11 mouse cellular contexts compared by ENCODE assay signal in genomic region chr9:116556641-116557040, GRCm38 (mm10).
DNase-seq lines count a peak whose midpoint lies in the region; ATAC-seq and TF ChIP-seq lines count a peak whose summit lies in the region.
"Had no signal": no experiment of that assay in that cellular context is flagged by ENCODE, and none has a peak within 500 bp of the region (broad histone marks: within the 10 kb centered on the region; RNA-seq: fewer than 3 reads in every experiment).

No protein-coding gene starts in this region.

- TF ChIP-seq POLR2A in embryonic fibroblast, embryonic 13.5 days (IDR thresholded peaks at IDR 0.05; ENCODE audit: low read depth, low read length): no peak
- no peak for TF ChIP-seq POLR2A in limb, embryonic 14.5 days (IDR thresholded peaks at IDR 0.05; ENCODE audit: borderline replicate concordance, extremely low read depth, insufficient read depth, insufficient read length)

- no peak overlapping the region for H3K4me3 ChIP-seq in heart, embryonic 16.5 days (ENCODE audit: low read length)
- no peak overlapping the region for H3K4me3 ChIP-seq in embryonic fibroblast, embryonic 13.5 days (ENCODE audit: insufficient read depth, low read length)
- no peak overlapping the region for H3K4me3 ChIP-seq in limb, embryonic 14.5 days (replicated peaks; ENCODE audit: low read length)

- no peak overlapping the region for H3K9ac ChIP-seq in heart, embryonic 16.5 days (ENCODE audit: low read length)
- H3K9ac ChIP-seq in limb, embryonic 14.5 days (ENCODE audit: low read depth, low read length, severe bottlenecking): no peak overlapping the region

- TF ChIP-seq CTCF in embryonic fibroblast, embryonic 13.5 days (IDR thresholded peaks at IDR 0.05; ENCODE audit: borderline replicate concordance, insufficient read depth, low read length): no peak

- no peak for ATAC-seq in heart, embryonic 16.5 days (replicated peaks; ENCODE audit: extremely low read depth, insufficient read depth, low FRiP score)
- ATAC-seq in limb, embryonic 14.5 days (ENCODE audit: low FRiP score, low read depth): no peak
- no peak for ATAC-seq in megakaryocyte progenitor cell, adult 5-6 weeks (replicated peaks; ENCODE audit: poor library complexity)

- H3K4me2 ChIP-seq in heart, embryonic 16.5 days (ENCODE audit: low read depth, low read length): peak overlapping the region; percentile 22; the same call in 1 of the 2 replicates
- H3K4me2 ChIP-seq in limb, embryonic 14.5 days (replicated peaks; ENCODE audit: low read depth, low read length, severe bottlenecking): peak overlapping the region; percentile 16; the same call in 1 of the 2 replicates

- 39% methylated on average over 8 of the region's 8 CpGs for WGBS in heart, embryonic 16.5 days
- WGBS in limb, embryonic 14.5 days: 18% methylated on average over 8 of the region's 8 CpGs

- H3K27ac ChIP-seq in heart, embryonic 16.5 days (ENCODE audit: low read length): no peak overlapping the region
- H3K27ac ChIP-seq in embryonic fibroblast, embryonic 13.5 days (ENCODE audit: insufficient read depth, low read length): 0 out of 2 replicates have a peak overlapping the region, but pooled peaks have one; percentile 17
- no peak overlapping the region for H3K27ac ChIP-seq in limb, embryonic 14.5 days (replicated peaks; ENCODE audit: low read depth, low read length)

- H3K27me3 ChIP-seq in heart, embryonic 16.5 days (ENCODE audit: control insufficient read depth, insufficient read depth, low read length): no peaks in the 10 kb centered on the region
- H3K27me3 ChIP-seq in limb, embryonic 14.5 days (ENCODE audit: control insufficient read depth, insufficient read depth, low read length): no peaks in the 10 kb centered on the region

- H3K36me3 ChIP-seq in heart, embryonic 16.5 days (ENCODE audit: control insufficient read depth, insufficient read depth): no peaks in the 10 kb centered on the region
- H3K36me3 ChIP-seq in limb, embryonic 14.5 days (ENCODE audit: control insufficient read depth, insufficient read depth, low read length): no peaks in the 10 kb centered on the region

- H3K9me3 ChIP-seq in heart, embryonic 16.5 days (replicated peaks; ENCODE audit: control insufficient read depth, low read length): no peaks in the 10 kb centered on the region
- no peaks in the 10 kb centered on the region for H3K9me3 ChIP-seq in limb, embryonic 14.5 days (ENCODE audit: control insufficient read depth, low read length)

- DNase-seq in heart, adult 18-20 months: no peak
- peak; percentile 75 for DNase-seq in embryo, embryonic 10.5 days (ENCODE audit: low spot score)
- no peak for DNase-seq in limb, embryonic 14.5 days (ENCODE audit: low spot score)
- DNase-seq in cerebellum, adult 11 months: no peak
- no peak for DNase-seq in frontal cortex, postnatal 14 days (ENCODE audit: low spot score in 2 of 2)
- DNase-seq: gastrocnemius, postnatal 25 days; kidney, postnatal 36 days; thymus, adult 2 months had no signal

- no peaks in the 10 kb centered on the region for H3K4me1 ChIP-seq in heart, embryonic 16.5 days (ENCODE audit: control insufficient read depth, insufficient read depth, low read length)
- peaks cover 2% of the 10 kb centered on the region; the same call in 1 of the 2 replicates for H3K4me1 ChIP-seq in embryonic fibroblast, embryonic 13.5 days (ENCODE audit: control insufficient read depth, insufficient read depth, low read length)
- peaks cover 11% of the 10 kb centered on the region for H3K4me1 ChIP-seq in limb, embryonic 14.5 days (ENCODE audit: control insufficient read depth, insufficient read depth, low read length)
